In genomic region chr14:47823182-47823581, GRCm38 (mm10) we compare ENCODE assay signal across 17 mouse cellular contexts.
A peak's percentile ranks its signal among the peaks of the same experiment; 100 is the strongest.
DNase-seq lines count a peak whose midpoint lies in the region; ATAC-seq and TF ChIP-seq lines count a peak whose summit lies in the region.
"Had no signal": no experiment of that assay in that cellular context is flagged by ENCODE, and none has a peak within 500 bp of the region (broad histone marks: within the 10 kb centered on the region; RNA-seq: fewer than 3 reads in every experiment).

No protein-coding gene starts in this region.

- H3K4me1 ChIP-seq in kidney, embryonic 15.5 days, result peaks cover 2% of the 10 kb centered on the region; the same call in 1 of the 2 replicates
- H3K4me1 ChIP-seq in lung, embryonic 16.5 days (replicated peaks; ENCODE audit: control insufficient read depth, insufficient read depth, low read length), result peaks cover 10% of the 10 kb centered on the region; the same call in 1 of the 2 replicates
- peaks cover 3% of the 10 kb centered on the region for H3K4me1 ChIP-seq in lung, adult 2 months (ENCODE audit: control insufficient read depth, insufficient read depth, low read length)
- peaks cover 2% of the 10 kb centered on the region; the same call in 1 of the 2 replicates for H3K4me1 ChIP-seq in intestine, embryonic 15.5 days (replicated peaks)
- 0 out of 2 replicates have a peak, but pooled peaks cover 2% of the 10 kb centered on the region for H3K4me1 ChIP-seq in forebrain, embryonic 16.5 days (replicated peaks; ENCODE audit: control insufficient read depth, insufficient read depth, low read length)
- H3K4me1 ChIP-seq: heart, embryonic 13.5 days; liver, embryonic 15.5 days; midbrain, embryonic 13.5 days; neural tube, embryonic 12.5 days had no signal

- H3K36me3 ChIP-seq in kidney, embryonic 15.5 days, result no peaks in the 10 kb centered on the region
- H3K36me3 ChIP-seq in lung, embryonic 16.5 days (ENCODE audit: control insufficient read depth, insufficient read depth, low read length), result no peaks in the 10 kb centered on the region
- H3K36me3 ChIP-seq in intestine, embryonic 15.5 days, result no peaks in the 10 kb centered on the region
- no peaks in the 10 kb centered on the region for H3K36me3 ChIP-seq in forebrain, embryonic 16.5 days (ENCODE audit: control insufficient read depth, insufficient read depth)
- H3K36me3 ChIP-seq: embryonic facial prominence, embryonic 10.5 days; heart, embryonic 13.5 days; hindbrain, embryonic 15.5 days; limb, embryonic 13.5 days; liver, embryonic 15.5 days; midbrain, embryonic 13.5 days; neural tube, embryonic 12.5 days had no signal

- no peak overlapping the region for H3K27ac ChIP-seq in kidney, embryonic 15.5 days
- H3K27ac ChIP-seq in lung, embryonic 16.5 days (ENCODE audit: low read length), result peak overlapping the region; percentile 54
- H3K27ac ChIP-seq in intestine, embryonic 15.5 days, result no peak overlapping the region
- no peak overlapping the region for H3K27ac ChIP-seq in forebrain, embryonic 16.5 days (ENCODE audit: low read length)
- H3K27ac ChIP-seq: embryonic facial prominence, embryonic 10.5 days; heart, embryonic 13.5 days; hindbrain, embryonic 15.5 days; limb, embryonic 13.5 days; liver, embryonic 15.5 days; midbrain, embryonic 13.5 days; neural tube, embryonic 12.5 days had no signal

- TF ChIP-seq POLR2A in lung, adult 2 months (IDR thresholded peaks at IDR 0.05; ENCODE audit: borderline replicate concordance, extremely low read depth, low read depth, low read length), result no peak

- no peak for TF ChIP-seq CTCF in lung, adult 2 months (IDR thresholded peaks at IDR 0.05; ENCODE audit: insufficient read depth, low read length)

- no peak overlapping the region for H3K4me2 ChIP-seq in kidney, embryonic 15.5 days
- no peak overlapping the region for H3K4me2 ChIP-seq in lung, embryonic 16.5 days (ENCODE audit: low read depth, low read length)
- no peak overlapping the region for H3K4me2 ChIP-seq in intestine, embryonic 15.5 days (replicated peaks)
- H3K4me2 ChIP-seq in forebrain, embryonic 16.5 days (ENCODE audit: low read length), result no peak overlapping the region
- H3K4me2 ChIP-seq: heart, embryonic 13.5 days; hindbrain, embryonic 15.5 days; limb, embryonic 13.5 days; liver, embryonic 15.5 days; midbrain, embryonic 13.5 days; neural tube, embryonic 12.5 days had no signal

- H3K9me3 ChIP-seq in kidney, embryonic 15.5 days (replicated peaks), result no peaks in the 10 kb centered on the region
- H3K9me3 ChIP-seq in lung, embryonic 16.5 days (ENCODE audit: control insufficient read depth, low read length), result no peaks in the 10 kb centered on the region
- no peaks in the 10 kb centered on the region for H3K9me3 ChIP-seq in intestine, embryonic 15.5 days
- no peaks in the 10 kb centered on the region for H3K9me3 ChIP-seq in forebrain, embryonic 16.5 days (ENCODE audit: control insufficient read depth, low read length)
- H3K9me3 ChIP-seq: embryonic facial prominence, embryonic 10.5 days; heart, embryonic 13.5 days; hindbrain, embryonic 15.5 days; limb, embryonic 13.5 days; liver, embryonic 15.5 days; midbrain, embryonic 13.5 days; neural tube, embryonic 12.5 days had no signal

- 29% methylated on average over 9 of the region's 9 CpGs for WGBS in kidney, embryonic 15.5 days
- 34% methylated on average over 9 of the region's 9 CpGs for WGBS in lung, embryonic 16.5 days
- 51% methylated on average over 9 of the region's 9 CpGs for WGBS in lung, adult 2 months
- 36% methylated on average over 9 of the region's 9 CpGs for WGBS in intestine, embryonic 15.5 days
- WGBS in forebrain, embryonic 16.5 days, result 60% methylated on average over 9 of the region's 9 CpGs

- no peak overlapping the region for H3K4me3 ChIP-seq in kidney, embryonic 15.5 days (replicated peaks)
- H3K4me3 ChIP-seq in lung, embryonic 16.5 days (ENCODE audit: low read length), result no peak overlapping the region
- no peak overlapping the region for H3K4me3 ChIP-seq in lung, adult 2 months (replicated peaks; ENCODE audit: extremely low read depth, low read depth, low read length)
- H3K4me3 ChIP-seq in intestine, embryonic 15.5 days (replicated peaks), result no peak overlapping the region
- no peak overlapping the region for H3K4me3 ChIP-seq in forebrain, embryonic 16.5 days (replicated peaks; ENCODE audit: low read length)
- H3K4me3 ChIP-seq: embryonic facial prominence, embryonic 10.5 days; heart, embryonic 13.5 days; hindbrain, embryonic 15.5 days; limb, embryonic 13.5 days; liver, embryonic 15.5 days; midbrain, embryonic 13.5 days; neural tube, embryonic 12.5 days had no signal

- no peaks in the 10 kb centered on the region for H3K27me3 ChIP-seq in kidney, embryonic 15.5 days
- H3K27me3 ChIP-seq in lung, embryonic 16.5 days (ENCODE audit: control insufficient read depth, insufficient read depth, low read depth, low read length), result no peaks in the 10 kb centered on the region
- no peaks in the 10 kb centered on the region for H3K27me3 ChIP-seq in intestine, embryonic 15.5 days (replicated peaks)
- H3K27me3 ChIP-seq in forebrain, embryonic 16.5 days (replicated peaks; ENCODE audit: control insufficient read depth, insufficient read depth, low read length), result no peaks in the 10 kb centered on the region
- H3K27me3 ChIP-seq: heart, embryonic 13.5 days; hindbrain, embryonic 15.5 days; limb, embryonic 13.5 days; liver, embryonic 15.5 days; midbrain, embryonic 13.5 days; neural tube, embryonic 12.5 days had no signal

- H3K9ac ChIP-seq in kidney, embryonic 15.5 days, result no peak overlapping the region
- H3K9ac ChIP-seq in lung, embryonic 16.5 days (ENCODE audit: low read length), result no peak overlapping the region
- no peak overlapping the region for H3K9ac ChIP-seq in intestine, embryonic 15.5 days
- no peak overlapping the region for H3K9ac ChIP-seq in forebrain, embryonic 16.5 days (replicated peaks; ENCODE audit: low read depth, low read length)
- H3K9ac ChIP-seq: heart, embryonic 13.5 days; hindbrain, embryonic 15.5 days; limb, embryonic 13.5 days; liver, embryonic 15.5 days; midbrain, embryonic 13.5 days; neural tube, embryonic 12.5 days had no signal

- ATAC-seq in kidney, embryonic 15.5 days (replicated peaks; ENCODE audit: low FRiP score), result peak; percentile 49; the same call in 1 of the 2 replicates
- ATAC-seq in lung, embryonic 16.5 days (ENCODE audit: low read depth), result peak; percentile 77
- peak; percentile 37; the same call in 1 of the 2 replicates for ATAC-seq in intestine, embryonic 15.5 days
- no peak for ATAC-seq in forebrain, embryonic 16.5 days
- ATAC-seq: midbrain, embryonic 13.5 days had no signal

- no peak for DNase-seq in kidney, adult 11 months
- DNase-seq in lung, adult 2 months, result no peak
- peak; percentile 53 for DNase-seq in lung, postnatal 10 days
- DNase-seq: cerebellum, adult 2 months; layer of hippocampus, postnatal 36 days; thymus, adult 18-20 months had no signal
